Mouse (Mus musculus) spleen, adult 2 months (tissue): ENCODE results near the gene Zfyve9.

Experiments
- CTCF ChIP-seq: fragments of 200-500 bp; IDR thresholded peaks from 2 replicates; pipeline ENCODE4 v1.5.1; 2011; ENCODE audit warnings: mild to moderate bottlenecking, inconsistent platforms; ENCODE audit not compliant: insufficient read depth, insufficient read length, insufficient replicate concordance; ENCODE audit errors: extremely low read depth
- POLR2A ChIP-seq: fragments of 200-500 bp; IDR thresholded peaks from 2 replicates; pipeline ENCODE4 v1.6.1; 2011; ENCODE audit warnings: low read depth, low read length, inconsistent platforms

GRCm38 (mm10) chr4:108608651-108609050, 171.9 kb downstream of the Zfyve9 start:
- TF ChIP-seq CTCF (no peak), POLR2A (no peak)
